Mouse (Mus musculus) megakaryocyte, embryonic 14.5 days (primary cell): ENCODE results near the gene Bud23. TPM values are rescaled to one million over a fixed set of nuclear protein-coding genes. Genes with fewer than 3 reads are reported as not detected.
"Not testable (repeated sequence)": the region's sequence is repeated elsewhere in the genome, so short reads cannot be mapped to it uniquely, and the experiment has no call there.

Experiments
- H3K27me3 ChIP-seq: replicated peaks from 2 replicates; pipeline ENCODE3; 2012; ENCODE audit warnings: inconsistent platforms
- H3K36me3 ChIP-seq: replicated peaks from 2 replicates; pipeline ENCODE3; 2012; ENCODE audit warnings: low read length, inconsistent platforms, mixed read lengths
- H3K4me1 ChIP-seq: 2 replicates; pipeline ENCODE4 v1.6.1; 2012; ENCODE audit warnings: inconsistent platforms
- H3K4me3 ChIP-seq: replicated peaks from 2 replicates; pipeline ENCODE3; 2012; ENCODE audit warnings: moderate library complexity, mild to moderate bottlenecking, inconsistent platforms
- H3K9me3 ChIP-seq: 2 replicates; pipeline ENCODE4 v1.6.1; 2012; ENCODE audit warnings: inconsistent platforms
- FLI1 ChIP-seq: IDR thresholded peaks from 2 replicates; pipeline ENCODE4 v1.6.1; 2012; ENCODE audit warnings: low read length, inconsistent platforms, mixed read lengths
- GATA1 ChIP-seq: IDR thresholded peaks from 3 replicates; pipeline ENCODE4 v1.6.1; 2012; ENCODE audit warnings: mixed read lengths, low read length, inconsistent platforms, borderline replicate concordance
- polyA plus RNA-seq: library from polyadenylated mRNA; stranded (reverse); fragments of >175 nt; gene quantifications from 2 replicates; pipeline ENCODE4 v1.2.3, GENCODE M21; 2012; ENCODE audit warnings: low replicate concordance; ENCODE audit not compliant: insufficient read depth

The Bud23 gene
- 67.0 and 146 TPM in 2 replicates for polyA plus RNA-seq

DNA sequence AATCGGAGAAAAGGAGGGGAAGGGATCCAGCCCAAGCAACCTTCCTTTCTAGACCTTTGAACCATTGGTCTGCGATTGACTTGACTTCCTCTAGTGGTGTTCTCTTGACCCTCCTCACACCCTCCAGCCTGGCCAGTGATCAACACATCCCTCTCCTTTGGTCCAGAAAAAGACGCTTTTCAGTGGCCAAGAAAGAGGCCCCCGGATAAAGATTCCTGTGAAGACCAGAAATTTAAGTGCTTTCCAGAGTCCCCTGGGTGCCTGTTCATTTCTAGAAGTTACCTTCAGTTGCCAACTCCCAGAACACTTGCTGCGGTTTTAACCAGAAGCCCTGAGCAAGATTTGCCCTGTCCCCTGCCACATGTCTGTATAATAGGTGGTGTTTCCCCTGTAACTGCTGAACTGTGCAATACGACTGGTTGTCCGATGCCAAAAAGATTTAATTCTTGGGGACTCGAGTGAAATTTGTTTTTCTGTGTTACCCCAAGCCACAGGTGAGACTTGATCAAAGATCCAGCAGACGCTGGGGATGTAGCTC lies at the start of gene Bud23:
Bud23 (minus strand) TSS at position 51 of the 538 bp plus-strand sequence.
- peak within 1 kb of the TSS; percentile 96 for H3K4me3 ChIP-seq
- H3K27me3 ChIP-seq, H3K9me3 ChIP-seq: not testable (repeated sequence)
- H3K36me3 ChIP-seq = peaks cover 52% of the 10 kb centered on the region
- peaks cover 39% of the 10 kb centered on the region for H3K4me1 ChIP-seq

DNA sequence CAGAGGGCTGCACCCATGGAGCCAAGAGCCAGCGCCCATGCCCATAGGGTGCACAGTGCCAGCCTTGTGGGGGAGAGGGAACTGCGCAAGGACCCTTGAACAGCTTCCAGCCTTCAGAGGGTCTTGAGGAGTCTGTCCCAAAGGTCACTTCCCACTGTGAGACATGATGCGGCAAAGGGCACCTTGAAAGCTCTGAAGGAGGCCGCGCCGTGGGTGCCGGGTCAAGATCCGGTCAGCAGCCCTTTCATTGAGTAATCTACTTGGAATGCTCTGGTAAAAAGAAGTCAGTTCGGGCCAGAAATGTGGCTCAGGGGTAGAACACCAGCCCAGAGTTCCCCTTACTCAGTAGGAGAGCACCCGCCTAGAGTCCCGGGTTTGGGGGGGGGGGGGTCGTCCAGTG lies 49.0 kb upstream of the Bud23 start:
- Histone ChIP-seq H3K4me1 (peaks cover 6% of the 10 kb centered on the region), H3K27me3 (peaks cover 56% of the 10 kb centered on the region), H3K4me3 (no peak overlapping the region), H3K9me3 (peaks cover 3% of the 10 kb centered on the region; the same call in 1 of the 2 replicates), H3K36me3 (no peaks in the 10 kb centered on the region)
- TF ChIP-seq GATA1 (no peak), FLI1 (no peak)

- Histone ChIP-seq H3K4me3 (no peak overlapping the region), H3K9me3 (peaks cover 3% of the 10 kb centered on the region; the same call in 1 of the 2 replicates), H3K27me3 (peaks cover 79% of the 10 kb centered on the region), H3K4me1 (peaks cover 19% of the 10 kb centered on the region), H3K36me3 (no peaks in the 10 kb centered on the region)
- TF ChIP-seq FLI1 (no peak), GATA1 (no peak)
These were observed 45.2 kb upstream of the Bud23 start for GRCm38 (mm10) chr5:135109976-135110375.

DNA sequence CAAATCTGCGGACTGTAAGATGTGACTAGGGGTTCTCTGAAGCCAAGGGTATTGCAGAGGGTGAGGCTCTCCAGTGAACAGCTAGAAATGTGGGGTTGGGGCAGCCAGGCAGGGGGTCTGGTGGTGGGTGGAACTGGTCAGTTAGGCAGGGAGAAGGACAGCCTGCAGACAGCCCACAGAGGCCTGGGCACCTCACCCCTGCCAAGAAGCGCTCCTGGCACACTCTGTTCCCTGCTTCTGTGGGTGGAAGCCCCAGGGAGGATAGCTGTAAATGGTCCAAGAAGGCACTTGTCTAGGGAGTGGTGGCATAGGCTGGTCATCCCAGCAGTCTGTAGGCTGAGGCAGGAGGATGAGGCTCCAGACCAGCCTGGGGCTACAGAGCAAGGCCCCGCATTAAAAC lies 44.7 kb upstream of the Bud23 start:
- Histone ChIP-seq H3K36me3 (no peaks in the 10 kb centered on the region), H3K4me3 (no peak overlapping the region), H3K9me3 (peaks cover 3% of the 10 kb centered on the region; the same call in 1 of the 2 replicates), H3K27me3 (peaks cover 83% of the 10 kb centered on the region), H3K4me1 (peaks cover 19% of the 10 kb centered on the region)
- TF ChIP-seq FLI1 (no peak), GATA1 (no peak)

GRCm38 (mm10) chr5:135109017-135109416 lies 44.3 kb upstream of the Bud23 start:
- Histone ChIP-seq H3K27me3 (peaks cover 84% of the 10 kb centered on the region), H3K4me3 (no peak overlapping the region), H3K9me3 (peaks cover 3% of the 10 kb centered on the region; the same call in 1 of the 2 replicates), H3K4me1 (peaks cover 19% of the 10 kb centered on the region), H3K36me3 (no peaks in the 10 kb centered on the region)
- TF ChIP-seq GATA1 (no peak), FLI1 (no peak)

- TF ChIP-seq FLI1 (no peak), GATA1 (no peak)
- Histone ChIP-seq H3K27me3 (peaks cover 85% of the 10 kb centered on the region), H3K4me3 (peak overlapping the region; percentile 91), H3K9me3 (peaks cover 7% of the 10 kb centered on the region), H3K4me1 (peaks cover 19% of the 10 kb centered on the region), H3K36me3 (no peaks in the 10 kb centered on the region)
These were observed 43.1 kb upstream of the Bud23 start for GRCm38 (mm10) chr5:135107521-135108501.

GRCm38 (mm10) chr5:135106758-135107256 lies 42.0 kb upstream of the Bud23 start:
- H3K36me3 ChIP-seq = no peaks in the 10 kb centered on the region
- TF ChIP-seq GATA1 = no peak
- TF ChIP-seq FLI1 = no peak
- peak overlapping the region; percentile 91 for H3K4me3 ChIP-seq
- peaks cover 86% of the 10 kb centered on the region for H3K27me3 ChIP-seq
- H3K4me1 ChIP-seq = peaks cover 19% of the 10 kb centered on the region
- peaks cover 7% of the 10 kb centered on the region for H3K9me3 ChIP-seq

DNA sequence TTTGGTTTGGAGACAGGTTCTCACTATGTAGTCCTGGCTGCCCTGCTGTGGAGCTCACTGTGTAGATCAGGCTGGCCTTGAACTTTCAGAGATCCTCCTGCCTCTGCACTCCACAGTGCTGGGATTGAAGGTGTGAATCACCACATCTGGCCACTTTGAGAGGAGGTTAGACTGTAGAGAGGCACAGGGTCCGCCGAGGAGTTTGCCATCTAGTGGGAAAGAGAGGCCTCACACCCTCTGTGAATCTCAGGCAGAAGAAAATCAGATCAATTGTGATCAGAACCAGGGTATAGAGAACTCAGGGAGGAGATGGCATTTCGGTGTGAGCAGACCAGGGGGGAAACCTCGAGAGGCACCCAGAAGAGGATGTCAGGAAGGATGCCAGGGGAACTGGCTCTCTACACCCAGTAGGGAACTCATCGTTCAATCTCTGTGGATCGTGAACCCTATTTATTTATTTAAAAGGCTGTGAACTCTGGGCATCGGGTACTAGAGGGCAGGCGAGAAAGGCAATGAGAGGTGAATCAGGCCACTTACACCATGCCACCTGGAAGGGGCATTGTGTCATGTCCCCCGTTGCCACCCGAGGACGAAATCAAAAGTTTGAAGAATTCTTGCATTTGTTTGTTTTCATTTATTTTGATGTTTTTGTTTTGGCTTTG lies 39.4 kb upstream of the Bud23 start:
- peaks cover 72% of the 10 kb centered on the region for H3K27me3 ChIP-seq
- H3K9me3 ChIP-seq = peaks cover 6% of the 10 kb centered on the region
- peaks cover 19% of the 10 kb centered on the region for H3K4me1 ChIP-seq
- no peak for TF ChIP-seq FLI1
- TF ChIP-seq GATA1 = no peak
- H3K36me3 ChIP-seq = no peaks in the 10 kb centered on the region
- no peak overlapping the region for H3K4me3 ChIP-seq

DNA sequence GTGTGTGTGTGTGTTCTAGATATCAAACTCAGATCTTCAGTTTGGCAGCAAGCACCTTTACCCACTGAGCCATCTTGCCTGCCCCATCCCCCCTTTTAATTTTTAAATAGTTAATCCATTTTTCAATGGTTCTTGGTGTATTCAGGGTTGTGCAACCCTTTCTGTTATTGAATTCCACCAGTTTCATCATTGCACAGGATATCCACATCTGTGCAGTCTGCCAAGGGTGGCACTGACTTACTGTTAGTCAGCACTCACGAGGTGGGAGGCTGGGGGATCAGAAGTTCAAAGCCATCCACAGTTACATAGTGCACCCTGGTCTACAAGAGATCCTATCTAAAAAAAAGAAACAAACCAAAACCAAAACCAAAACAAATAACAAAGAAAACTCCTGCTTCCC lies 36.2 kb upstream of the Bud23 start:
- no peak for TF ChIP-seq GATA1
- TF ChIP-seq FLI1 = no peak
- no peak overlapping the region for H3K4me3 ChIP-seq
- no peaks in the 10 kb centered on the region for H3K36me3 ChIP-seq
- peaks cover 15% of the 10 kb centered on the region for H3K9me3 ChIP-seq
- H3K4me1 ChIP-seq = 0 out of 2 replicates have a peak, but pooled peaks cover 7% of the 10 kb centered on the region
- H3K27me3 ChIP-seq = peaks cover 60% of the 10 kb centered on the region
